Mouse (Mus musculus) stomach, postnatal 0 days (tissue): ENCODE measurements around the gene Il6st. TPM values are rescaled to one million over a fixed set of nuclear protein-coding genes. Genes with fewer than 3 reads are reported as not detected.

Experiments used
- ATAC-seq: fragments of 200-750 bp; cut with Nextera tagmentation; 2 replicates; pipeline ENCODE4 v1.8.0; 2017; ENCODE audit not compliant: low FRiP score, low TSS enrichment
- DNase-seq: peaks from one replicate; pipeline ENCODE4 v3.0.0-alpha.2; 2016; ENCODE audit warnings: low spot score
- H3K27ac ChIP-seq: fragments of 300-500 bp; sonication (generic); replicated peaks from 2 replicates; pipeline ENCODE4 v1.5.1; 2014; ENCODE audit warnings: mild to moderate bottlenecking, control low read depth
- H3K27me3 ChIP-seq: fragments of 300-500 bp; sonication (generic); 2 replicates; pipeline ENCODE4 v1.6.1; 2014; ENCODE audit warnings: low read length; ENCODE audit not compliant: control insufficient read depth, insufficient read depth
- H3K36me3 ChIP-seq: fragments of 300-500 bp; sonication (generic); 2 replicates; pipeline ENCODE4 v1.6.1; 2014; ENCODE audit warnings: low read length, mixed read lengths; ENCODE audit not compliant: control insufficient read depth, insufficient read depth
- H3K4me1 ChIP-seq: fragments of 300-500 bp; sonication (generic); replicated peaks from 2 replicates; pipeline ENCODE4 v1.6.1; 2014; ENCODE audit warnings: antibody characterized with exemption; ENCODE audit not compliant: control insufficient read depth, insufficient read depth
- H3K4me2 ChIP-seq: fragments of 300-500 bp; sonication (generic); replicated peaks from 2 replicates; pipeline ENCODE4 v1.6.1; 2014; ENCODE audit warnings: low read depth, mild to moderate bottlenecking, control low read depth, moderate library complexity
- H3K4me3 ChIP-seq: fragments of 300-500 bp; sonication (generic); 2 replicates; pipeline ENCODE4 v1.5.1; 2014; ENCODE audit warnings: low read depth, low read length, control low read depth
- H3K9ac ChIP-seq: fragments of 300-500 bp; sonication (generic); 2 replicates; pipeline ENCODE4 v1.6.1; 2014; ENCODE audit warnings: mild to moderate bottlenecking, low read length, control low read depth, mixed read lengths
- H3K9me3 ChIP-seq: fragments of 300-500 bp; sonication (generic); 2 replicates; pipeline ENCODE4 v1.6.1; 2016; ENCODE audit warnings: low read length; ENCODE audit not compliant: control insufficient read depth
- CTCF ChIP-seq: IDR thresholded peaks from 2 replicates; pipeline ENCODE4 v1.5.1; 2016; ENCODE audit warnings: antibody characterized with exemption, low read depth, mild to moderate bottlenecking, moderate library complexity
- EP300 ChIP-seq: optimal IDR thresholded peaks from 2 replicates; pipeline ENCODE3; 2016; ENCODE audit warnings: antibody characterized with exemption
- WGBS: fragments of 180-500 bp; shearing (Covaris S2); extraction: QIAGEN DNeasy Blood & Tissue Kit; methylation state at CpG from one replicate; pipeline ENCODE4 v1.1.7; 2014; 5-methylcytosine and 5-hydroxymethylcytosine counted together
- polyA plus RNA-seq: library from polyadenylated mRNA; unstranded; fragments of >200 nt; fragmentation: Nextera tagmentation; extraction: Ambion mirVana; gene quantifications from 2 replicates; pipeline ENCODE4 v1.2.1, GENCODE M21; 2015

Gene Il6st
- polyA plus RNA-seq: 22.2 and 25.8 TPM in 2 replicates

DNA sequence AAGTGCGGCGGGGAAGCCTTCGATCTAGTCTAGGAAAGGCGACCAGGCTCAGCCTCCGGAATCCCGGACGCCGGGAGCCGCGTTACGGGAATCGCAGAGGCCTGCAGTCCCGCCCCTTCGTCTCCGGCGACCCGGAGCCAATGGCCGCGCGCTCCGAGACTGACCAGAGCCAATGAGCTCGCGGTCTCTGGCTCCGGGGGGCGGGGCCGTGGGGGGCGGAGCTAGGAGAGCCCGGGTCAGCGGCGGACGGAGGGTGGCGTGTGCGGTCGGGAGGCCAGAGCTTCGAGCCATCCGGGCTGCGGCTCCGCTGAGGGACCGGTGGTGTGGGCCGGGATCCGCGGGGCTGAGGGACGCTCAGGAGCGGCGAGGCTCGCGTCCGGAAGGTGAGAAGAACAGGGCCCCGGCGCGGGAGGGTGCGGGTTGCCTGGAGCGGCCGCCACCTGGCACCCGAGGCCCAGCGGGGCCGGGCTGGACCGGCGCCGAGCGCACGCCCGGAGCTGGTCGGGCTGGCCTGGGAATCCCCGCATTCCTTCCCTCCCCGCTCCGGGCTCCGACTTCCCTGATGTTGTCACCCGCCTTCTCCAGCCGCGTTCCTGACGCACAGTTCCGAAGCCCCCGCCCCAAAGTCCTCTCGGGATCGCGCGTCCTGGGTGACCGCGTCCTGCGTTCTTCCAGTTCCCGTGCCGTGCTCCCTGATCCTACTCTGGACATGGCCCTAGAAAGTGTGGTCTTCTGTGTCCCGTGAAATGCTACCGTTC is at the start of gene Il6st:
Gene Il6st, plus strand, starts transcription at position 203 of the 758 bp plus-strand sequence.
- TF ChIP-seq EP300 (peak; percentile 54), CTCF (peak; percentile 18; the same call in 1 of the 2 replicates)
- Histone ChIP-seq H3K4me3 (peak within 1 kb of the TSS; percentile 88), H3K36me3 (no peaks in the 10 kb centered on the region), H3K27ac (peak within 1 kb of the TSS; percentile 99), H3K9ac (peak within 1 kb of the TSS; percentile 96), H3K4me2 (peak within 1 kb of the TSS; percentile 88), H3K9me3 (no peaks in the 10 kb centered on the region), H3K27me3 (no peaks in the 10 kb centered on the region), H3K4me1 (0 out of 2 replicates have a peak, but pooled peaks cover 2% of the 10 kb centered on the region)
- under 1% methylated on average over 69 of the region's 85 CpGs for WGBS
- DNase-seq (peak; percentile 98), ATAC-seq (peak; percentile 99)

DNA sequence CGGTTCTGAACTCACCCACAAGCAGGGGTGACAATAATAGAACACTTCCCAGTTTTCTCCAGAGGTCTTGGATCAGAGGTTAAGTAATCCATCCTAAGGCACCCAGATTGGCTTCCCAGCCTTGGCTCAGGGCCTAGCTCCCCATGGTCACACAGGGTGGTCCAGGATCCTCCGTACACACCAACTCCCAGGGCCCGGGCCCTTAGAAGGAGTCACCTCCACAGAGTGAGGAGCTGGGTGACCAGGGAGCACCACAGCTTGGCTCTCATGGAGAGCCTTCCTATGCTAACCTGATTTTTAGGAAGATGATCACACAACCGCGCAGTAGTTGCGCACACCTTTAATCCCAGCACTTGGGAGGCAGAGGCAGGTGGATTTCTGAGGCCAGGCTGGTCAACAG is 48.0 kb upstream of the Il6st start:
- Histone ChIP-seq H3K36me3 (no peaks in the 10 kb centered on the region), H3K9me3 (no peaks in the 10 kb centered on the region), H3K27ac (0 out of 2 replicates have a peak overlapping the region, but pooled peaks have one; percentile 35), H3K9ac (no peak overlapping the region), H3K4me3 (no peak overlapping the region), H3K27me3 (no peaks in the 10 kb centered on the region), H3K4me1 (no peaks in the 10 kb centered on the region; the same call in 1 of the 2 replicates), H3K4me2 (no peak overlapping the region)
- DNase-seq: no peak
- TF ChIP-seq EP300 (no peak), CTCF (no peak)
- no peak for ATAC-seq
- WGBS: 75% methylated on average over 6 of the region's 6 CpGs

DNA sequence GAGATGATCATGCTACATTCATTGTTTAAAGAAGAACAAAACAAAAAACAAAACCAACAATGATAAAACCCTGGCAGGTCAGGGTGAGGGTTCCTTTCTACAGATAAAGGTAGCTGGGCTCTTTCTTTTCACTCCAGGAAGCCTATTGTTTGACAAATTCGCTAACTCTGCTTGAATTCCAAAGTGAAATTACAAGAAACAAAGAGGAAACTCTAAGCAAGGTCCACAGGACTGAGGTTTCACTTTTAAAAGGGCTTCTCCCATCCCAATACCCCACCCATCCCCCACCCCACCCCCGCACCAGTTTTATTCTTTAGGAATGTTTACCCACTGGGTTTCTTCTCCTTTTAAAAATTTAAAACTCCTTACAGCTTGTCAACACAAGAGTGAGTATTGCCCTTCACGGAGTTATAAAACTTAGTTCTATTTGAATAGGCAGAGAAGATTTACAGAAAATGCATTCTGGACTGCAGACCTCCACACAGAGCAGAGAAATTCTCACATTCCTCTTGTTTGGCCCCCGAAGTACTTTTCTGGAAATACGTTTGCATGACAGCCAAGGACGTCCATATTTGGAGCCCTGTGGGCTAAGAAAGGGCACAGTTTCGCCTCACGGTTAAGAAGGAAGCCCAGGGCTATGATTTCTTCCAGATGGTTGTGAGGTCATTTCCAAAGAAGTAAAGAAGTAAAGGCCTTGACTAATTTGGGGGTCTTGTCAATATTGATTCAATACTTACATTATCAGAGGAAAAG is 47.3 kb upstream of the Il6st start:
- Histone ChIP-seq H3K4me2 (peak overlapping the region; percentile 18; the same call in 1 of the 2 replicates), H3K36me3 (no peaks in the 10 kb centered on the region), H3K9me3 (no peaks in the 10 kb centered on the region), H3K4me1 (no peaks in the 10 kb centered on the region; the same call in 1 of the 2 replicates), H3K9ac (no peak overlapping the region), H3K27me3 (no peaks in the 10 kb centered on the region), H3K27ac (peak overlapping the region; percentile 19), H3K4me3 (no peak overlapping the region)
- no peak for DNase-seq
- TF ChIP-seq EP300 (no peak), CTCF (no peak)
- WGBS: 13% methylated on average over 8 of the region's 8 CpGs
- ATAC-seq: peak; percentile 53; the same call in 1 of the 2 replicates

DNA sequence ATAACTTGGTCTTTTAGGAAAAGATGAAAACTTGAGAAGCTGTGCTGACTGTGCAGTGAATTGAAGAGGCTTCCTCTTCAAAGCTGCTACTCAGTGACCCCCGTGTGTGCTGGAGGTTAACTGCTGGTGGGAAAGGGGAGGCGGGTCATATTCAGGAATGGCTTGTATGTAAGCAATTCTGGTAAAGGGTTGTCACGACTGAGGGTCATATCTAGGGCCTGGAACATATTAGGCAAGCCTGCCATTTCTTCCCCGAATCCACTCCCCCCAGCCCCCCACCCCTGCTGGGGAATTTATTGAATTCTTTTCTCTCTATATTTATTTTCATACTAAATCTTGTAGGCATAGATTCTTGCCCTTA is 46.7 kb upstream of the Il6st start:
- Histone ChIP-seq H3K4me3 (no peak overlapping the region), H3K4me2 (no peak overlapping the region), H3K27ac (peak overlapping the region; percentile 19; the same call in 1 of the 2 replicates), H3K9ac (no peak overlapping the region), H3K4me1 (no peaks in the 10 kb centered on the region; the same call in 1 of the 2 replicates), H3K9me3 (no peaks in the 10 kb centered on the region), H3K27me3 (no peaks in the 10 kb centered on the region), H3K36me3 (no peaks in the 10 kb centered on the region)
- DNase-seq: no peak
- 29% methylated on average over 4 of the region's 4 CpGs for WGBS
- TF ChIP-seq EP300: no peak
- TF ChIP-seq CTCF: no peak
- no peak for ATAC-seq

DNA sequence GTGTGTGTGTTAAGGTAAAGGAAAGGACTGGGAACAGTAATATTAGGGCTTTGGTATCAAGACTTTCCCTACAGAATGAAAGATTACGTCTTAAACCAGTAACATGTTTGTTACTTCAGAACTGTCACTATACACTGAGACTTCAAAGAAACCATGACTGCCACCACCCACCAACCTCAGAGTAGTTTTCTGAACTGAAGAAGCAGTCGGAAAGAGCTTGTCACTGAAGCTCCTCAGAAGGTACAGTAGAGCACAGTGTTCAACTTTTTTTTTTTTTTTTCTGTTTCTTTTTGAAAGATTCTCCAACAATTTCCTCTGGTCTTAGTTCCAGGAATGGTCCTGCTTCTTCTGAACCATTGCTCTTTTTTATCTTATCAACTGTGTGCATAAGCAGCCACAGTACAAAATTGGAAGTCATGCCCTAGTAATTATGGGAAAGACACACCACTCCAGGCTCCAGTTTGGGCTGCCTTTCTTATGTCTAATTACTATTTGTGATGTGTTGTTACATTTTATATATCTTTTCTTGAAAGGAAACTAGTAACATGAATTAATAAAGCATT is 45.9 kb upstream of the Il6st start:
- Histone ChIP-seq H3K9me3 (no peaks in the 10 kb centered on the region), H3K9ac (no peak overlapping the region), H3K27ac (no peak overlapping the region), H3K36me3 (no peaks in the 10 kb centered on the region), H3K4me1 (no peaks in the 10 kb centered on the region; the same call in 1 of the 2 replicates), H3K4me2 (no peak overlapping the region), H3K27me3 (no peaks in the 10 kb centered on the region), H3K4me3 (no peak overlapping the region)
- ATAC-seq: no peak
- TF ChIP-seq CTCF: no peak
- TF ChIP-seq EP300: no peak
- WGBS: 75% methylated on average over 2 of the region's 2 CpGs
- no peak for DNase-seq
